Comparison of ENCODE assay signal across 8 mouse cellular contexts in the genomic region with DNA sequence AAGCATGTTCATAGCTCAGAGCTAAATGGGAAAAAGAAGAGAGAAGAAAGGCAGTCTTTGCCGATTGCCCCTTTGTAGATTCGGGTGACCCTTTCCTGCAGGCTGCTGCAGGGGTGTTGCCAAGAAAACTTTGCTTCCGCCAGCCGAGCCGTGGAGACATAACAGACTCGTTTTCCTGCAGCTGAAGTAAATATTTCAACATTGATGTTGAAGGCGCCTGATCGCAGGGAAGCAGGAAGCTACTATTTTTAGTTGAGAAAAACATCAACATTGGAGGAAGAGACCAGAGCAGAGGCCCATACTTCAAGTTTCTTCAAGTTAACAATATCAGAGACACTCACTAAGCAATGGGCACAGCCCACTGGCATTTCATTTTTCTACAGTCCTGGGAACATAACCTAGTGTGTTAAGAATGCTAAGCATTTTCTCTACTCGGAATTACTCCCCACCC.
DNase-seq lines count a peak whose midpoint lies in the region; ATAC-seq and TF ChIP-seq lines count a peak whose summit lies in the region.

No protein-coding gene starts in this region.

- TF ChIP-seq POLR2A in bone marrow macrophage, adult 2 months (IDR thresholded peaks at IDR 0.05; ENCODE audit: borderline replicate concordance, low read depth, low read length), result no peak
- TF ChIP-seq POLR2A in heart, adult 2 months (IDR thresholded peaks at IDR 0.05; ENCODE audit: insufficient read depth, low read depth, low read length), result no peak
- TF ChIP-seq POLR2A in kidney, adult 2 months (IDR thresholded peaks at IDR 0.05; ENCODE audit: low read depth, low read length), result no peak

- 15% methylated on average over 9 of the region's 9 CpGs for WGBS in heart, adult 2 months
- WGBS in kidney, adult 2 months, result 24% methylated on average over 9 of the region's 9 CpGs
- 1% methylated on average over 9 of the region's 9 CpGs for WGBS in lung, embryonic 14.5 days

- no peak for TF ChIP-seq CTCF in bone marrow macrophage, adult 2 months (IDR thresholded peaks at IDR 0.05; ENCODE audit: low read depth, low read length)
- TF ChIP-seq CTCF in heart, adult 2 months (IDR thresholded peaks at IDR 0.05), result no peak
- no peak for TF ChIP-seq CTCF in kidney, adult 2 months (conservative IDR thresholded peaks at IDR 0.05; ENCODE audit: insufficient read depth, insufficient read length, low read depth, low read length)
- TF ChIP-seq CTCF in lung, embryonic 14.5 days (IDR thresholded peaks at IDR 0.05; ENCODE audit: low read depth), result no peak

- peaks cover 63% of the 10 kb centered on the region for H3K4me1 ChIP-seq in bone marrow macrophage, adult 2 months (ENCODE audit: control insufficient read depth, insufficient read depth, low read length)
- H3K4me1 ChIP-seq in heart, adult 2 months (ENCODE audit: control insufficient read depth, insufficient read depth, low read length), result peaks cover 14% of the 10 kb centered on the region
- no peaks in the 10 kb centered on the region for H3K4me1 ChIP-seq in kidney, adult 2 months (ENCODE audit: control insufficient read depth, insufficient read depth, low read length)
- peaks cover 23% of the 10 kb centered on the region for H3K4me1 ChIP-seq in lung, embryonic 14.5 days (ENCODE audit: insufficient read depth)

- H3K27ac ChIP-seq in bone marrow macrophage, adult 2 months (ENCODE audit: insufficient read depth, low read depth, low read length), result peak overlapping the region; percentile 95
- H3K27ac ChIP-seq in heart, adult 2 months, result peak overlapping the region; percentile 84
- H3K27ac ChIP-seq in kidney, adult 2 months (ENCODE audit: insufficient read depth, low read depth, low read length), result peak overlapping the region; percentile 56
- peak overlapping the region; percentile 95 for H3K27ac ChIP-seq in lung, embryonic 14.5 days (ENCODE audit: low read depth)

- intact Hi-C loops in heart, adult 2 months (cut with DNase I), result loop anchor here (2.0 to 5.0 kb wide), 3 partner anchors 18 to 306 kb away; a partner anchor contains a TSS

- 0 out of 2 replicates have a peak, but pooled peaks cover 4% of the 10 kb centered on the region for H3K9me3 ChIP-seq in lung, embryonic 14.5 days (ENCODE audit: low read depth, low read length)

- DNase-seq in adipocyte (ENCODE audit: low spot score), result peak; percentile 22
- DNase-seq in heart, adult 2 months, result peak; percentile 72 to 83
- peak; percentile 85 for DNase-seq in kidney, adult 2 months
- DNase-seq in lung, embryonic 14.5 days, result peak; percentile 93
- peak; percentile 48 for DNase-seq in skeletal muscle tissue, adult 2 months (ENCODE audit: low read depth, low spot score)
- DNase-seq in cerebellum, postnatal 36 days, result no peak
- DNase-seq in right cerebral cortex, postnatal 36 days (ENCODE audit: low spot score in 2 of 2), result no peak

- peak; percentile 69 for TF ChIP-seq EP300 in heart, adult 2 months (IDR thresholded peaks at IDR 0.05; ENCODE audit: insufficient read depth, low read depth, low read length)

- H3K79me2 ChIP-seq in heart, adult 2 months (replicated peaks; ENCODE audit: control insufficient read depth, insufficient read depth, low read length), result no peaks in the 10 kb centered on the region

- peak overlapping the region; percentile 28 for H3K4me2 ChIP-seq in lung, embryonic 14.5 days

- peak overlapping the region; percentile 9; the same call in 1 of the 2 replicates for H3K4me3 ChIP-seq in bone marrow macrophage, adult 2 months (ENCODE audit: insufficient read depth, low read length)
- peak overlapping the region; percentile 3; the same call in 1 of the 2 replicates for H3K4me3 ChIP-seq in heart, adult 2 months
- H3K4me3 ChIP-seq in kidney, adult 2 months (ENCODE audit: insufficient read depth, low read depth, low read length), result no peak overlapping the region
- no peak overlapping the region for H3K4me3 ChIP-seq in lung, embryonic 14.5 days (ENCODE audit: low read depth, low read length)

- peaks cover 2% of the 10 kb centered on the region for H3K36me3 ChIP-seq in heart, adult 2 months (ENCODE audit: control insufficient read depth, insufficient read depth, low read length)
- H3K36me3 ChIP-seq in kidney, adult 2 months (ENCODE audit: control insufficient read depth, insufficient read depth, low read length), result no peaks in the 10 kb centered on the region
- H3K36me3 ChIP-seq in lung, embryonic 14.5 days (ENCODE audit: insufficient read depth), result no peaks in the 10 kb centered on the region

- ATAC-seq in lung, embryonic 14.5 days (ENCODE audit: insufficient read depth), result peak; percentile 86

- H3K27me3 ChIP-seq in heart, adult 2 months (ENCODE audit: control insufficient read depth, insufficient read depth, low read length), result no peaks in the 10 kb centered on the region
- H3K27me3 ChIP-seq in kidney, adult 2 months (replicated peaks; ENCODE audit: control insufficient read depth, insufficient read depth, low read length), result no peaks in the 10 kb centered on the region
- H3K27me3 ChIP-seq in lung, embryonic 14.5 days (ENCODE audit: insufficient read depth, low read length), result no peaks in the 10 kb centered on the region

- no peak overlapping the region for H3K9ac ChIP-seq in heart, adult 2 months (ENCODE audit: low read depth, low read length)
- H3K9ac ChIP-seq in lung, embryonic 14.5 days, result no peak overlapping the region

Comparison
In these comparisons a context has a peak if more than half of its experiments do, and no peak if none do; other contexts are left out.
1. DNase-seq: peak in adipocyte (single experiment), heart, adult 2 months (2 of 2), kidney, adult 2 months (single experiment), lung, embryonic 14.5 days (single experiment) and skeletal muscle tissue, adult 2 months (single experiment); none in cerebellum, postnatal 36 days (0 of 2) and right cerebral cortex, postnatal 36 days (0 of 2).
2. H3K4me3 ChIP-seq: peak in bone marrow macrophage, adult 2 months (single experiment) and heart, adult 2 months (single experiment); none in kidney, adult 2 months (single experiment) and lung, embryonic 14.5 days (single experiment).
3. Peak in every context shown above with its lines, with median percentiles within 50 percentile points of each other: H3K27ac ChIP-seq.